Mouse (Mus musculus): ENCODE measurements around the gene Hoxd3.

GRCm38 (mm10) chr2:74691022-74691951 lies 20.4 kb upstream of the Hoxd3 start, which contains the start of gene Hoxd10:
- TF ChIP-seq CTCF (IDR thresholded peaks at IDR 0.05) (peak; percentile 56), EP300 (IDR thresholded peaks at IDR 0.05) (no peak)
